Mouse (Mus musculus) ES-Bruce4 (cell line): ENCODE measurements around the gene Ssrp1.

ENCODE experiments used
- CTCF ChIP-seq: IDR thresholded peaks from one replicate; pipeline ENCODE4 v1.8.1; 2011; ENCODE audit warnings: low read depth, low read length
- POLR2A ChIP-seq: IDR thresholded peaks from one replicate; pipeline ENCODE4 v1.8.1; 2011; ENCODE audit warnings: low read length; ENCODE audit not compliant: insufficient read depth

GRCm38 (mm10) chr2:85036507-85037046, 457 bp upstream of the Ssrp1 start:
- TF ChIP-seq CTCF = no peak
- no peak for TF ChIP-seq POLR2A
